12 mouse cellular contexts compared by ENCODE assay signal in the genomic region with DNA sequence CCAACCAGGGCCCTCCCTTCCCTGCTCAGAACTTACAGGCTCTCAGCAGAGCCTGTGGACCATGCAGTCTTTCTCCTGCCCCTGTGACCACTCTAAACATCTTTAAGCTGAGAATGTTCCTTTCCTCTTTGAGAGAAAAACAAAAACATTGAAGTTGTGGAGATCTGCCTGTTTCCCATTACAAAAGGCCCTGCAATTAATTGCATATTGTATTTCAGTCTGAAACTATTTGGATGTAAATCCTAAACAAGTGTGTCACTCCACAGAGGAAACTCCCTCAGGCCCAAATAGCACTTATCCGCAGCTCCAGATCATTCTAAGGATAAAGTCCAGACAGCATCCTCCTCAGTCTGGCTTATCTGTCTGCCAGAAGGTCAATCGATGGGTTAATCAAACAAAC.
"Had no signal": no experiment of that assay in that cellular context is flagged by ENCODE, and none has a peak within 500 bp of the region (broad histone marks: within the 10 kb centered on the region; RNA-seq: fewer than 3 reads in every experiment).

No protein-coding gene starts in this region.

- DNase-seq: kidney, postnatal 14 days; layer of hippocampus, adult 9-11 months; layer of hippocampus, postnatal 36 days; lung, adult 2 months; lung, postnatal 36 days; right cerebral cortex, postnatal 25 days; thymus, postnatal 36 days had no signal

- ATAC-seq: lung, postnatal 0 days; midbrain, embryonic 13.5 days had no signal

- H3K4me3 ChIP-seq: limb, embryonic 12.5 days; liver, embryonic 15.5 days; midbrain, embryonic 13.5 days had no signal

- H3K27me3 ChIP-seq: limb, embryonic 12.5 days; liver, embryonic 15.5 days; midbrain, embryonic 13.5 days had no signal

- H3K9me3 ChIP-seq: limb, embryonic 12.5 days; liver, embryonic 15.5 days; midbrain, embryonic 13.5 days had no signal

- H3K4me2 ChIP-seq: limb, embryonic 12.5 days; liver, embryonic 11.5 days; liver, embryonic 15.5 days; midbrain, embryonic 13.5 days had no signal

- H3K27ac ChIP-seq: limb, embryonic 12.5 days; liver, embryonic 15.5 days; midbrain, embryonic 13.5 days had no signal

- H3K36me3 ChIP-seq: liver, embryonic 15.5 days had no signal

- H3K9ac ChIP-seq: limb, embryonic 12.5 days; liver, embryonic 15.5 days; midbrain, embryonic 13.5 days had no signal
